Mouse (Mus musculus) liver, postnatal 0 days (tissue): ENCODE measurements around the gene Commd7. TPM values are rescaled to one million over a fixed set of nuclear protein-coding genes. Genes with fewer than 3 reads are reported as not detected.
A peak's percentile ranks its signal among the peaks of the same experiment; 100 is the strongest.

Experiments used
- ATAC-seq: fragments of 200-750 bp; cut with Nextera tagmentation; 2 replicates; pipeline ENCODE4 v1.8.0; 2017; ENCODE audit warnings: mild to moderate bottlenecking, moderate library complexity
- DNase-seq: peaks from one replicate; pipeline ENCODE4 v3.0.0-alpha.2; 2016
- H3K27ac ChIP-seq: fragments of 300-500 bp; sonication (generic); 2 replicates; pipeline ENCODE4 v1.5.1; 2014; ENCODE audit warnings: antibody characterized with exemption, moderate library complexity, mild to moderate bottlenecking, low read depth
- H3K27me3 ChIP-seq: fragments of 300-500 bp; sonication (generic); 2 replicates; pipeline ENCODE4 v1.6.1; 2014; ENCODE audit warnings: low read length, control low read depth, mixed read lengths; ENCODE audit not compliant: insufficient read depth
- H3K36me3 ChIP-seq: fragments of 300-500 bp; sonication (generic); replicated peaks from 2 replicates; pipeline ENCODE4 v1.6.1; 2014; ENCODE audit warnings: mild to moderate bottlenecking, control low read depth, low read length, moderate library complexity, mixed read lengths; ENCODE audit not compliant: insufficient read depth
- H3K4me1 ChIP-seq: fragments of 300-500 bp; sonication (generic); 2 replicates; pipeline ENCODE4 v1.6.1; 2014; ENCODE audit warnings: antibody characterized with exemption, mild to moderate bottlenecking, control low read depth; ENCODE audit not compliant: insufficient read depth
- H3K4me2 ChIP-seq: fragments of 300-500 bp; sonication (generic); 2 replicates; pipeline ENCODE4 v1.6.1; 2014; ENCODE audit warnings: low read depth, mild to moderate bottlenecking, low read length, moderate library complexity, mixed read lengths
- H3K4me3 ChIP-seq: fragments of 300-500 bp; sonication (generic); 2 replicates; pipeline ENCODE4 v1.5.1; 2014; ENCODE audit warnings: low read depth, low read length
- H3K9ac ChIP-seq: fragments of 300-500 bp; sonication (generic); replicated peaks from 2 replicates; pipeline ENCODE4 v1.6.1; 2014; ENCODE audit warnings: mild to moderate bottlenecking, moderate library complexity
- H3K9me3 ChIP-seq: fragments of 300-500 bp; sonication (generic); 2 replicates; pipeline ENCODE4 v1.6.1; 2016; ENCODE audit warnings: mild to moderate bottlenecking, control low read depth, low read length, mixed read lengths
- CTCF ChIP-seq: sonication (generic); IDR thresholded peaks from 2 replicates; pipeline ENCODE4 v1.5.1; 2016; ENCODE audit warnings: antibody characterized with exemption, low read depth
- EP300 ChIP-seq: IDR thresholded peaks from 2 replicates; pipeline ENCODE4 v1.6.1; 2016; ENCODE audit warnings: antibody characterized with exemption, low read depth, mild to moderate bottlenecking
- WGBS: fragments of 180-500 bp; shearing (Covaris S2); extraction: QIAGEN DNeasy Blood & Tissue Kit; methylation state at CpG from one replicate; pipeline ENCODE4 v1.1.7; 2014; ENCODE audit not compliant: insufficient replicate concordance; 5-methylcytosine and 5-hydroxymethylcytosine counted together
- polyA plus RNA-seq: library from polyadenylated mRNA; unstranded; fragments of >200 nt; fragmentation: Nextera tagmentation; extraction: Ambion mirVana; gene quantifications from 2 replicates; pipeline ENCODE4 v1.2.1, GENCODE M21; 2015

Commd7 gene
- polyA plus RNA-seq, 1 experiment from 2014 or later: 32.9 TPM

GRCm38 (mm10) chr2:153597626-153598025 lies 35.0 kb downstream of the Commd7 start:
- Histone ChIP-seq H3K36me3 (no peaks in the 10 kb centered on the region), H3K27me3 (no peaks in the 10 kb centered on the region), H3K9ac (no peak overlapping the region), H3K4me2 (no peak overlapping the region), H3K4me3 (no peak overlapping the region), H3K27ac (peak overlapping the region; percentile 89), H3K9me3 (no peaks in the 10 kb centered on the region), H3K4me1 (peaks cover 7% of the 10 kb centered on the region)
- TF ChIP-seq EP300 (no peak), CTCF (no peak)
- peak; percentile 85 for ATAC-seq
- 48% methylated on average over 4 of the region's 4 CpGs for WGBS
- peak; percentile 64 for DNase-seq

- no peaks in the 10 kb centered on the region for H3K9me3 ChIP-seq
- no peaks in the 10 kb centered on the region for H3K36me3 ChIP-seq
- 78% methylated on average over 3 of the region's 3 CpGs for WGBS
- H3K4me1 ChIP-seq: peaks cover 10% of the 10 kb centered on the region
- no peak overlapping the region for H3K9ac ChIP-seq
- DNase-seq (no peak), ATAC-seq (no peak)
- H3K4me2 ChIP-seq: no peak overlapping the region
- H3K4me3 ChIP-seq: no peak overlapping the region
- H3K27me3 ChIP-seq: no peaks in the 10 kb centered on the region
- H3K27ac ChIP-seq: peak overlapping the region; percentile 89
- TF ChIP-seq EP300: no peak
- TF ChIP-seq CTCF: no peak
These were observed 35.6 kb downstream of the Commd7 start for GRCm38 (mm10) chr2:153597014-153597413.

GRCm38 (mm10) chr2:153594998-153595397 lies 37.6 kb downstream of the Commd7 start:
- DNase-seq (no peak), ATAC-seq (no peak)
- no peak overlapping the region for H3K4me3 ChIP-seq
- H3K36me3 ChIP-seq: no peaks in the 10 kb centered on the region
- H3K9ac ChIP-seq: no peak overlapping the region
- no peaks in the 10 kb centered on the region for H3K27me3 ChIP-seq
- no peak for TF ChIP-seq CTCF
- TF ChIP-seq EP300: no peak
- H3K4me1 ChIP-seq: peaks cover 3% of the 10 kb centered on the region; the same call in 1 of the 2 replicates
- no peak overlapping the region for H3K4me2 ChIP-seq
- no peak overlapping the region for H3K27ac ChIP-seq
- no peaks in the 10 kb centered on the region for H3K9me3 ChIP-seq
- 73% methylated on average over 4 of the region's 4 CpGs for WGBS

GRCm38 (mm10) chr2:153593186-153593585 lies 39.4 kb downstream of the Commd7 start:
- Histone ChIP-seq H3K4me3 (no peak overlapping the region), H3K36me3 (no peaks in the 10 kb centered on the region), H3K9ac (no peak overlapping the region), H3K27ac (peak overlapping the region; percentile 93), H3K4me1 (peaks cover 6% of the 10 kb centered on the region; the same call in 1 of the 2 replicates), H3K9me3 (no peaks in the 10 kb centered on the region), H3K27me3 (no peaks in the 10 kb centered on the region), H3K4me2 (no peak overlapping the region)
- TF ChIP-seq CTCF (no peak), EP300 (no peak)
- ATAC-seq: no peak
- WGBS: 61% methylated on average over 9 of the region's 9 CpGs
- no peak for DNase-seq

- ATAC-seq: peak; percentile 87
- Histone ChIP-seq H3K27me3 (no peaks in the 10 kb centered on the region), H3K4me3 (no peak overlapping the region), H3K4me2 (no peak overlapping the region), H3K4me1 (peaks cover 6% of the 10 kb centered on the region; the same call in 1 of the 2 replicates), H3K27ac (peak overlapping the region; percentile 93), H3K36me3 (no peaks in the 10 kb centered on the region), H3K9me3 (no peaks in the 10 kb centered on the region), H3K9ac (no peak overlapping the region; the same call in 1 of the 2 replicates)
- peak; percentile 78 for DNase-seq
- TF ChIP-seq EP300: peak; percentile 54; the same call in 1 of the 2 replicates
- TF ChIP-seq CTCF: no peak
- 58% methylated on average over 8 of the region's 8 CpGs for WGBS
These were observed 40.2 kb downstream of the Commd7 start for GRCm38 (mm10) chr2:153592056-153593014.

- H3K4me3 ChIP-seq: no peak overlapping the region
- H3K36me3 ChIP-seq: no peaks in the 10 kb centered on the region
- no peak overlapping the region; the same call in 1 of the 2 replicates for H3K9ac ChIP-seq
- H3K9me3 ChIP-seq: no peaks in the 10 kb centered on the region
- H3K27me3 ChIP-seq: no peaks in the 10 kb centered on the region
- no peak for TF ChIP-seq EP300
- peak; percentile 96 for TF ChIP-seq CTCF
- DNase-seq (peak; percentile 90), ATAC-seq (peak; percentile 80)
- 6% methylated on average over 15 of the region's 15 CpGs for WGBS
- peak overlapping the region; percentile 19; the same call in 1 of the 2 replicates for H3K27ac ChIP-seq
- H3K4me2 ChIP-seq: peak overlapping the region; percentile 67
- H3K4me1 ChIP-seq: peaks cover 23% of the 10 kb centered on the region
These were observed 45.9 kb downstream of the Commd7 start for GRCm38 (mm10) chr2:153586515-153587174.
